Mouse (Mus musculus) adrenal gland, postnatal 14 days (tissue): Measurements from ENCODE around the gene 1700024P04Rik. TPM values are rescaled to one million over a fixed set of nuclear protein-coding genes. Genes with fewer than 3 reads are reported as not detected.
"Not testable (repeated sequence)": the region's sequence is repeated elsewhere in the genome, so short reads cannot be mapped to it uniquely, and the experiment has no call there.

ENCODE experiments used
- DNase-seq: peaks from one replicate; pipeline ENCODE4 v3.0.0; 2021; ENCODE audit warnings: mixed read lengths
- long read RNA-seq, 2 experiments: library from polyadenylated mRNA; stranded (forward); transcript quantifications; one replicate each; pipeline ENCODE4 v2.0.0; 2021
- total RNA-seq: library from RNA; stranded (reverse); gene quantifications from 2 replicates; pipeline ENCODE4 v1.2.3, GENCODE M21; 2021

1700024P04Rik gene
- total RNA-seq = not detected in 2 replicates
- long read RNA-seq, experiment 1 = 0 reads
- long read RNA-seq, experiment 2 = 0 reads

GRCm38 (mm10) chr13:98984465-98984864 lies at the start of gene 1700024P04Rik:
TSS of gene 1700024P04Rik (minus strand) at chr13:98984565.
- DNase-seq = no peak

DNA sequence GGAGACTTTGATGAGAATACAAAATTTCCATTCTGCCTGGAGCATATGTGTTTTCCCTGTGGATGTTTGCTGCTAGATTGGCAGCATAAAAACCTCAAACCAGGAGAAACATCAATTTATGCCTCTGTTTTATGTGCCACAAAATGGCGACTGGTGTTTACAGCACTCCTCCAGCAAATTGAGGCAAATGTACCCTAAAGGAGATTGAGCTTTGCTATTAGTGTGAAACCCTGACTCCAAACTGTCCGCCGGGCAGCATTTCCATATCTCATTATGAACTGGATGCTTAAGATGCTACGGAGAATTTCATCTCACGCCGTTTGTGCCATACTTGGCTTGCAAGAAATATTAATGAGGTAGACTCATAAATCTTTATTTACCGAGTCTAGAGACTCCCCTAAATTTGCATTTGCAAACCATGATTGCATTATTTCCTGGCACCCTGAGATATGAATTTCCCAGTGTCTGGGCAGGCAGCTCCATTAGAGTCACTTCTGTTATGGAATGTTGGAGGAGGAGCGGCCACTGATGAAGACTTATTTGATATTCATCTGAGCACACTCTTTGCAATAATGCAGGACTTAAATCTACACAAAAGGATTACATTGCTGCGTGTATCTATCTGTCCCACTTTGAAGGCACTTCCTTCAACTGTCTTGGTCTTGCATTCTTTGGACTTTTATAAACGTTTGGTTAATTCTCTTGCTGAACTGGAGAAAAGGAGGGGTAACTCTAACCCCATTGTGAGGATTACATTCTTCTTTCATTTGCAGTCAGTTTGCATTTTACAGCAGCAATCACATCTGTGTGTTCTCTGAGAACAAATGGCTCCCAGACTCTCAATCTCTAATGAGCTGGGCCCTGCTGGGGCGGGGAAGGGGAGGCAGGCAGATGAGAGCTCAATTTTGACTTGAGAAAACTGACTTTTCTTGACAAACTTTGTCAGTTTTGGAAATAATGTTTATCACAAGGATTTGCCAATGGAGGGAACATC lies 47.2 kb upstream of the 1700024P04Rik start:
- DNase-seq = no peak

DNA sequence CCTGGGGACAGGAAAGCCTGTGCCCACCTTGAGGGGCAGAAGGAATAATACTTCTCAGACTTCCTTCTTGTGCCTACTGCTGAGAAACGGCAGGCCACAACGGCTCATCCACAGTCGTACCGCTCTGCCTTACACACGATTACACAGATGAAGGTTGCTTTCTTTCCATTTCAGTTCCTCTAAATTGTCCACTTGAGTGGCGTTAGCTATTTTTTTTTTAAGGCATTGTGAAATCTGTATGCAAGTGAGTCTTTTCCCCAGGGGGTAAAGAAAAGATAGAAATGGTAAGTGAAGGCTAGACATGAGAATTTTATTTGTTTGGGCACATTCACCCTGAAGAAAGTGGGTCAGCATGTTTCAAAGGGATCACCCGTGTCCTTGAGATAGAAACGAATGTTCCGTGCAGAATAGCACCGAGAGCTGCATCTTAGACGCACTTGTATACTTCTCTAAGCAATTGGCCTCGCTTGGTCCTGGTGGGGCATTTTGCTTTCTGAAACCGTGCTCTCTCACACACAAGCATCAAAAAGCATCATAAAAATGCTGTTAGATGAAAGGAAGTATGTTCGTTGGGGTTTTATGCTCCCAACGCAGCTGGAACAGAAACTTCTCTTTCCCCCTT lies 46.3 kb upstream of the 1700024P04Rik start:
- DNase-seq = no peak

- peak; percentile 43 for DNase-seq
Observed at GRCm38 (mm10) chr13:99025268-99025667, 40.9 kb upstream of the 1700024P04Rik start.

DNA sequence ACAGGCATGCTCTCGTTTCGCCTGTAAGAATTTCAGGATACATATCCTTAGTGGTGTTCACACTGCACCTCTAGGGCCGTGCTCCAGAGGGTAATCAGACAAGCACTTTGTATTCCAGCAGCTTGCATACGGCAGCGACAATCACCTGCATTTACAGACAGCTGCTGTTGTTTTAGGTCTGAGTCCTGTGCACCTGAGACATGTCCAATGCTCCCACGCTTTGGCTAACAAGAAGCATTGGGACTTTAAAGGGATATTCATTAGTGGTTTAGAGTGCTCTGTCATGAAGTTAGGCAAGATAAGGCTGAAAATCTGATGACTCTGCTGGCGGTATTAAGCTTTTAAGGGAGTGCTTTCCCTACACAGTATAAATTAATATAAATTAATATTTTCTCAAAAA lies 37.7 kb upstream of the 1700024P04Rik start:
- DNase-seq = no peak

GRCm38 (mm10) chr13:99021181-99021580 lies 36.8 kb upstream of the 1700024P04Rik start:
- DNase-seq = no peak

- no peak for DNase-seq
Observed at GRCm38 (mm10) chr13:99019831-99020669, 35.7 kb upstream of the 1700024P04Rik start.

DNA sequence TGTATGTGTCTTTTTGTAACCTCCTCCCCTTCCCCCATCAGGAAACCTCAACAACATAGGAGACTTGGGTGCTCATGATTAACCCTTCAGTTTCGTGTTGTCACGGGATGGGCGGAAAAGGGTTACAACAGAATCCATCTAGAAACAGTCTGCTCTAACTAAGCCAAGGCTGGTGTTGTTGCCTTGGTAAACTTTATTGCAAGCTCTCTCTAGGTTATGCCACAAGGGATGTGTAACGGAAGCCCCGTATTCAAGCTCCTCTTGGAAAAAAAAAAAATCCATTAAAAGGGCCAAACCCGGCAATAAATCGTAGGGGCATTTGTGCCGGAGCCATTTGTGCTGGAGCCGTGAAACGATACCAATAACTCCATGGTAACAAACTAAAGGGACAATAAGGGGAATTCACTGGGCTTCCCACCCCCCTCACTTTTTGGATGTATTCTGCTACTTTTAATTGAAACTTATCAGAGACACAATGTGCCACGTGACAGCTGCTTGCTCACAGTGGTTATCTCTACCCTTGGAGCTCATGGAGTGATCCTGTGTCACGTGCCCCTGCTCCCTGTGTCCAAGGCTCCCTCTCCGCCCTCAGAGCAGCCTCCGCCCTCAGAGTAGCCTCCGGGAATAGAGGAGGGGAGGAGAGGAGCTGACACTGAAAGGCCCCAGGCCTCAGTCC lies 34.3 kb upstream of the 1700024P04Rik start:
- peak; percentile 82 for DNase-seq

- no peak for DNase-seq
Observed at GRCm38 (mm10) chr13:99016696-99017095, 32.3 kb upstream of the 1700024P04Rik start.

DNA sequence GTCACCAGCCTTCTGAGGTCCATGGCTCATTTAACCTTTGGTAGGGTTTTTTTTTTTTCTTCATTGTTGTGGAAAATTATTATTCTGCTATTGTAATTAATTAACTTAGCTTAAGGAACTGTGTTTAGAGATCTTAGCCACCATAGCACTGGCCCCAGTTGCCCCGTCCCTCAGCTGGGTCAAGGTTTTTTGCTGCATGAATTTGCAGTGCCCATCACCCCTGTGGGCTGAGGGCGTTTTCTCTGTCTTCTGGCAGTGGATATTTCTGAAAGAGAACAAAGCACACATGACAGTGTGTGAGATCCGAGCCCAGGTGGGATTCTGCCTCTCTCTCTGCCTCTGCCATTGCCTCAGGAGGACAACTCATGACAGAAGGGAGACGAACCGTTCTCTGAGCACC lies 28.5 kb upstream of the 1700024P04Rik start:
- DNase-seq = no peak

DNA sequence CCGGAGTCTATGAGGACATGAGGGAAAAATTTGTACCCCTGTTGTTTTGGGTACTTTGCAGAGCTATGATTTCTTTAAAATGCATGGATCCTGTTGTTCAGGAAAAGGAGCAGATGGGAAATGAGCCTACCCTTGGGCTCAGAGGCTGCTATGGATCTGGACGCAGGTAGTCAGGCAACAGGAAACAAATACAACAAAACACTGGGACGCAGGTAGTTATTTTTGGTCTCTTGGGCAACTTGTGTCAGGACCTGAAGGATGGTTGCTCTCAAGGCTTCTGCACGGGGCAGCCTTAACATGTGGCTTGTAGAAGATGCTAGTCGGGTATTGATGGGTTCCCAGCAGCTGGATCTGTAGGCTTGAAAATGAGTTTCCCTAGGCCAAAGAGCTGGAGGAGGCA lies 23.6 kb upstream of the 1700024P04Rik start:
- no peak for DNase-seq

- DNase-seq = peak; percentile 70
Observed at GRCm38 (mm10) chr13:99006389-99007099, 22.2 kb upstream of the 1700024P04Rik start.

DNA sequence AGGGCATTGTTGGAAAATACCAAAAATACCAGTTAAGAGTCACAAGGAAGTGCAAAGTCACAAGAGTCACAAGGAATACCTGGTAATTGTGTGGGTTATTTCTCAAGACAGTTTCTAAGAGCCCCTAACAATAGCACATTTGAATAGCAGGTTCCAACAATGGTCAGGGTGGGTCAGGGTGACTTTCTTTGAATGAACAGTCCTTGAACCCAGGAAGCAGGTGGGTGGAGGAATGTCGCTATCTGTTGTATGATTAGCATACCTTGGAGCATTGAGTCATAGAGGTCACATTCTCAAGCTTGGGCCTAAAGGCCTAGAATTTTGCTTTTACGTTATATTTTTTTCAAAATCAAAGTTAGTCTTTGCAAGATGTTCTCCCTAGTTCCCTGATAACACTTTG lies 17.3 kb upstream of the 1700024P04Rik start:
- DNase-seq = not testable (repeated sequence)

DNA sequence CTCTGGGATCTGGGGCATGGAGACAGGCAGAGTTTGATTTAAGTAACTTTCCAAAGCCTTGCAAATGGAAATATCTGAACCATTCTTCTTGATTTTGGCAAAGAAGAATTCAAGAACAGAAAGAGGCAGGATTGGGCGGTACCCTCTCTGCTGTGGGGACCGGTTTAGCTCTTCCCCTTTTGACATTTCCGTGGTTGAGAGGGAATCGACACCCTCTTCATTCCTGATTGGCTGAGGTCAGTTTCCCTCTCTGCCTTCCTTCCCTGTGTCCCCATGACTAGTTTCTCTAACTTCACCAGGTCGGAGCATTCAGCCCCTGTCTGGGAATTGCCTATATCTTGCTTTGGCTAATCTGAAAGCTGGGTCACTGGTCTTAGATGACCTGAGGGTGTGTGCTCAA lies 12.7 kb upstream of the 1700024P04Rik start:
- no peak for DNase-seq

GRCm38 (mm10) chr13:98977070-98977785 lies 7.1 kb downstream of the 1700024P04Rik start:
- no peak for DNase-seq

GRCm38 (mm10) chr13:98976022-98976421 lies 8.3 kb downstream of the 1700024P04Rik start:
- DNase-seq = not testable (repeated sequence)

DNA sequence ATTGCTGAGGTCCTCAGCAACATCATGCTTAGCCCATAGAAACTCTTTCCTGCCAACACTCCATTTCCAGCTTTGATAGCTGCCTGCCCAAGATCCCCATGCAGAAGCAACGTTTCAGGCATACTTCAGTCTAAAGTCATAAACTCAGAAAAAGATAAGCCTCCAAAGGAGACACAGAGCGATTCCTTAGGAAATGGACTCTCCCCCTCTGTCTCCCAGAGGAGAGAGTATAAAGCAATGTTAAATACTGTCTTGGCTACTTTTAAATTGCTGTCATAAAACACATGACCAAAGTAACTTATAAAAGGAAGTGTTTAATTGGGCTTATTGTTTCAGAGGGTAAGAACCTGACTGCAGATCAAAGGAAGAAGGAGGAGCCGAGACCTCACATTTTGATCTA lies 12.3 kb downstream of the 1700024P04Rik start:
- DNase-seq = no peak

DNA sequence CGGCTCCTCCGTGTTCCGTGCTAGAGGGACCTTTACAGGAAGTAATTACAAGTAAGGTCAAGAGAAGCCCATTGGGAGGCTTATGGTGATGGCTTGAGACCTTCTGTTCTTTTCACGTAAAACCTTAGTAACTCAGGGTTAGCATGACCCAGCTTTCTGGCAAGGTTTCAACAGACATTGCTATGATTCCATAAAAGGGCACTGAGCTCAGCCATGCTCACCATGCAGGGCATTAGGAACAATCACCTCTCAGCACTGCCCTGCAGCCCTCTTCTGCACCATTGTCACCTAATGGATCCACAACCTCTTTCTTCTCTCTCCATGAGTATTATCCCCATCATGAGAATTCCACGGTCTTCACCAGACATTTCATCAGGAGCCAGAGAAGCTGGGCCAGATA lies 12.7 kb downstream of the 1700024P04Rik start:
- DNase-seq = no peak

- no peak for DNase-seq
Observed at GRCm38 (mm10) chr13:98968517-98968916, 15.8 kb downstream of the 1700024P04Rik start.

GRCm38 (mm10) chr13:98967942-98968341 lies 16.4 kb downstream of the 1700024P04Rik start:
- no peak for DNase-seq
